Mouse (Mus musculus) myocyte (in vitro differentiated cells): Measurements from ENCODE around the gene Gm28053.

Source experiments
- MAX ChIP-seq: IDR thresholded peaks from one replicate; pipeline ENCODE4 v1.6.1; 2011; ENCODE audit warnings: low read depth, mild to moderate bottlenecking, control low read depth
- POLR2A ChIP-seq: IDR thresholded peaks from one replicate; pipeline ENCODE4 v1.6.1; 2011; ENCODE audit warnings: low read depth, mild to moderate bottlenecking, control low read depth, moderate library complexity; ENCODE audit not compliant: insufficient read length
- REST ChIP-seq: IDR thresholded peaks from one replicate; pipeline ENCODE4 v1.6.1; 2011; ENCODE audit warnings: mild to moderate bottlenecking, control low read depth, moderate library complexity; ENCODE audit not compliant: insufficient read depth, insufficient read length

- TF ChIP-seq REST (no peak), POLR2A (no peak), MAX (no peak)
Measured at GRCm38 (mm10) chr6:48725476-48725875, 7.1 kb downstream of the Gm28053 start.
